Mouse (Mus musculus): ENCODE data around the gene Washc4.

GRCm38 (mm10) chr10:83610518-83610917 lies 67.0 kb downstream of the Washc4 start:
- TF ChIP-seq GATA1 (IDR thresholded peaks at IDR 0.05; ENCODE audit: borderline replicate concordance, low read length) = no peak
- no peak for TF ChIP-seq FLI1 (IDR thresholded peaks at IDR 0.05; ENCODE audit: low read length)

Measured in megakaryocyte, embryonic 14.5 days (primary cell).